Mouse (Mus musculus) hindbrain, embryonic 11.5 days (tissue): ENCODE results near the gene Cdk9. TPM values are rescaled to one million over a fixed set of nuclear protein-coding genes. Genes with fewer than 3 reads are reported as not detected.

Experiments used
- ATAC-seq: fragments of 200-750 bp; cut with Nextera tagmentation; 2 replicates; pipeline ENCODE4 v1.8.0; 2017; ENCODE audit warnings: mild to moderate bottlenecking, moderate TSS enrichment, moderate library complexity; ENCODE audit not compliant: low FRiP score
- DNase-seq: peaks from one replicate; pipeline ENCODE4 v3.0.0-alpha.2; 2015; ENCODE audit warnings: low spot score
- H3K27ac ChIP-seq: fragments of 300-500 bp; sonication (generic); 2 replicates; pipeline ENCODE4 v1.5.1; 2014; ENCODE audit warnings: mild to moderate bottlenecking, low read depth, low read length
- H3K27me3 ChIP-seq: fragments of 300-500 bp; sonication (generic); 2 replicates; pipeline ENCODE4 v1.6.1; 2014; ENCODE audit warnings: mild to moderate bottlenecking, low read length, moderate library complexity, mixed read lengths; ENCODE audit not compliant: control insufficient read depth, insufficient read depth
- H3K36me3 ChIP-seq: fragments of 300-500 bp; sonication (generic); 2 replicates; pipeline ENCODE4 v1.6.1; 2014; ENCODE audit warnings: mild to moderate bottlenecking, low read length, moderate library complexity, mixed read lengths; ENCODE audit not compliant: control insufficient read depth, insufficient read depth
- H3K4me1 ChIP-seq: fragments of 300-500 bp; sonication (generic); replicated peaks from 2 replicates; pipeline ENCODE4 v1.6.1; 2014; ENCODE audit warnings: low read length, mixed read lengths; ENCODE audit not compliant: control insufficient read depth, insufficient read depth
- H3K4me2 ChIP-seq: fragments of 300-500 bp; sonication (generic); replicated peaks from 2 replicates; pipeline ENCODE4 v1.6.1; 2014; ENCODE audit warnings: mild to moderate bottlenecking, low read depth, low read length
- H3K4me3 ChIP-seq: fragments of 300-500 bp; sonication (generic); 2 replicates; pipeline ENCODE4 v1.5.1; 2014; ENCODE audit warnings: low read depth, low read length
- H3K9ac ChIP-seq: fragments of 300-500 bp; sonication (generic); 2 replicates; pipeline ENCODE4 v1.6.1; 2014; ENCODE audit warnings: low read depth, low read length
- H3K9me3 ChIP-seq: fragments of 300-500 bp; sonication (generic); 2 replicates; pipeline ENCODE4 v1.6.1; 2016; ENCODE audit warnings: low read length; ENCODE audit not compliant: control insufficient read depth
- WGBS: fragments of 180-500 bp; shearing (Covaris S2); extraction: QIAGEN DNeasy Blood & Tissue Kit; methylation state at CpG from one replicate; pipeline ENCODE4 v1.1.7; 2014; 5-methylcytosine and 5-hydroxymethylcytosine counted together
- polyA plus RNA-seq: library from polyadenylated mRNA; unstranded; fragments of >200 nt; fragmentation: Nextera tagmentation; extraction: Ambion mirVana; gene quantifications from 2 replicates; pipeline ENCODE4 v1.2.1, GENCODE M21; 2014

Cdk9 gene
- polyA plus RNA-seq, 1 experiment from 2014 or later = 77.3 TPM

DNA sequence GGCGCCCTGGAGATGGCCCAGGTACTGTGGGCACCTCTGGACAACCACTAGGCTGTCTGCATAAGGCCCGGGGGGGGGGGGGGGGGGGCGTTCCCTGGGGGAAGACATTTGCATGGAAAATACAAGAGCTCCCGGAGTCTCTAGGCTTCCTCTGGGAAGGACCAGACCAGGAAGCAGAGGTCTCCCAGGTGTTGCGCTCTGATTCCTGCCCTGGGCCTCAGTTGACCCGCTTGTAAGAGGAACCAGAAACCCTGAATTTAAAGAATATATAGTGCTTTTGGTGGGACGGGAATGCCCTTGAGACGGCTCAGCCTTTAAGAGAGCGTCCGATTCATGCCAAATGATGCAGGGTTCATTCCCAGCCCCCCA, 38.8 kb upstream of the Cdk9 start:
- Histone ChIP-seq H3K9me3 (no peaks in the 10 kb centered on the region), H3K4me3 (peak overlapping the region; percentile 29), H3K9ac (peak overlapping the region; percentile 0; the same call in 1 of the 2 replicates), H3K4me2 (peak overlapping the region; percentile 45), H3K27me3 (no peaks in the 10 kb centered on the region), H3K27ac (peak overlapping the region; percentile 61), H3K36me3 (0 out of 2 replicates have a peak, but pooled peaks cover 3% of the 10 kb centered on the region), H3K4me1 (peaks cover 5% of the 10 kb centered on the region)
- no peak for DNase-seq
- no peak for ATAC-seq
- 29% methylated on average over 8 of the region's 10 CpGs for WGBS

DNA sequence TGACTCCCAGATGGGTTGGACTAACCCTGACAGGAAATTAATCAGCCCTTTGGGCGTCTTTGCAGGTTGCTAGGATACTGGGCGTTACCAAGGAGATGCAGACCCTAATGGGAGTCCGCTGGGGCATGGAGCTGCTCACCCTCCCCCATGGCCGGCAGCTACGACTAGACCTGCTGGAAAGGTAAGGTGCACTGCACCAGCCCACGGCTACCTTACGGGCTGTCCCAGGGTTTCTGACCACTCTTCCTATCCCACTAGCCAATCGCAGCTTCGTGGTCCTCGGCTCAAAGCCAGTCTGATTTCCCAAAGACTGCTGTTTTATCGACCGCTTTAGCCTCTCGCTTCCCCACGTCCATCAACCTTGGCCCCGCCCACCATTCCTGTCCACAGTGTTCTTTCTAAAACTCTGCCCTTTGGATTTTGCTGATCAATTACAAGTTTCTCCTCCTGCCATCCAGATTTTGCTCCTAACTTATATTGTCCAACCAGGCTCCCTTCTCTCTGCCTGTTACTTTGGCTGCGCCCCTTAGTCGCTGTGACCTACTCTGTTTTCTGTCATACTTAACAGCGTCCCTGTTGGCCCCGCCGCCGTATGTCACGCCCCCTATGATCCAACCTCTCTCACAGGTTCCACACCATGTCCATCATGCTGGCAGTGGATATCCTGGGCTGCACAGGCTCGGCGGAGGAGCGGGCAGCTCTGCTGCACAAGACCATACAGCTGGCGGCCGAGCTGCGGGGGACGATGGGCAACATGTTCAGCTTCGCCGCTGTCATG, 38.2 kb upstream of the Cdk9 start:
- Histone ChIP-seq H3K27ac (peak overlapping the region; percentile 61), H3K4me1 (peaks cover 5% of the 10 kb centered on the region), H3K9ac (peak overlapping the region; percentile 0; the same call in 1 of the 2 replicates), H3K4me2 (peak overlapping the region; percentile 45), H3K36me3 (0 out of 2 replicates have a peak, but pooled peaks cover 3% of the 10 kb centered on the region), H3K9me3 (no peaks in the 10 kb centered on the region), H3K27me3 (no peaks in the 10 kb centered on the region), H3K4me3 (peak overlapping the region; percentile 29)
- ATAC-seq (peak; percentile 86), DNase-seq (peak; percentile 89)
- WGBS = 4% methylated on average over 31 of the region's 31 CpGs

DNA sequence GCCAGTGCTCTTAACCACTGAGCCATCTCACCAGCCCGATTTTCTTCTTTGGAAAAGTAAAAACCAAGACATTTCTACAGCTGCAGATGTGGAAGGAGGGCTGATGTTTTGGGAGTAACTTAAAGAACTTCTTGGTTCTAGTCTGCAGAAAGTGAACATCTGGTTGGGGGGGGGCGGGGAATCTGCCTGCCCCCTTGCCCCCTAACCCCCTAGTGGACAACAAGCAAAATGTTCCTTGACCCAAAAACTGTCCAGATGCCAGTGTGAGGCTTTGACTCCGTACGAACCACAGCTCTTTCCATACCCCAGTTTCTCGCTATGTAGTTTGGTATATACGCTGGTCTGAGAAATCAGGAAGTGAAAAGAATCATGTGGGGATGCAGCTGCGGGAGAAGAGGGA, 37.3 kb upstream of the Cdk9 start:
- 74% methylated on average over 7 of the region's 7 CpGs for WGBS
- no peak overlapping the region for H3K4me2 ChIP-seq
- no peak for DNase-seq
- H3K36me3 ChIP-seq = 0 out of 2 replicates have a peak, but pooled peaks cover 3% of the 10 kb centered on the region
- no peak overlapping the region for H3K4me3 ChIP-seq
- H3K27ac ChIP-seq = peak overlapping the region; percentile 61; the same call in 1 of the 2 replicates
- no peak for ATAC-seq
- no peak overlapping the region for H3K9ac ChIP-seq
- H3K4me1 ChIP-seq = peaks cover 5% of the 10 kb centered on the region
- H3K9me3 ChIP-seq = no peaks in the 10 kb centered on the region
- no peaks in the 10 kb centered on the region for H3K27me3 ChIP-seq

DNA sequence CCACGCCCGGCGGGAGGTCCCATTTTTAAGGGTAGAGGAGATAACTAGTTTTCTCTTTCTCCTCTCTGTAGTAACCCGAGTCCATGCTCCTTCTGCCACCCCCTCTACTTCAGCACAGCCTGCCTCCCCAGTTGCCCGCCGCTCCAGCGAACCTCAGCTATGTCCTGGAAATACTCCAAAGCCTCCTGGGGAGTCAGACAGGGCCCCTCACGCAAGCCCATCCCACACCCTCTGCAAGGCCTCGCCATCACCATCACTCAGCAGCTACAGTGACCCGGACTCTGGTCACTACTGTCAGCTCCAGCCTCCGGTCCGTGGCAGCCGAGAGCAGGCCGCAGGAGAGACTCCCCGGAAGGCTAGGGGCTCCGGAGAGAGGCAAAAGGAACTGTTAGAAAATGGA, 36.2 kb upstream of the Cdk9 start:
- 0 out of 2 replicates have a peak, but pooled peaks cover 3% of the 10 kb centered on the region for H3K36me3 ChIP-seq
- no peaks in the 10 kb centered on the region for H3K27me3 ChIP-seq
- no peak overlapping the region for H3K4me2 ChIP-seq
- no peak overlapping the region for H3K4me3 ChIP-seq
- WGBS = 89% methylated on average over 16 of the region's 16 CpGs
- no peak overlapping the region for H3K9ac ChIP-seq
- peaks cover 5% of the 10 kb centered on the region for H3K4me1 ChIP-seq
- H3K27ac ChIP-seq = no peak overlapping the region
- ATAC-seq (no peak), DNase-seq (no peak)
- no peaks in the 10 kb centered on the region for H3K9me3 ChIP-seq

GRCm38 (mm10) chr2:32744272-32744982, 31.6 kb upstream of the Cdk9 start:
- DNase-seq (no peak), ATAC-seq (no peak)
- Histone ChIP-seq H3K9ac (no peak overlapping the region), H3K27ac (no peak overlapping the region), H3K4me1 (0 out of 2 replicates have a peak, but pooled peaks cover 4% of the 10 kb centered on the region), H3K4me2 (no peak overlapping the region), H3K4me3 (no peak overlapping the region), H3K9me3 (no peaks in the 10 kb centered on the region), H3K27me3 (no peaks in the 10 kb centered on the region; the same call in none of the 2 replicates), H3K36me3 (0 out of 2 replicates have a peak, but pooled peaks cover 3% of the 10 kb centered on the region)
- WGBS = 77% methylated on average over 15 of the region's 15 CpGs

GRCm38 (mm10) chr2:32742173-32742531, 29.3 kb upstream of the Cdk9 start:
- WGBS = 1% methylated on average over 18 of the region's 18 CpGs
- ATAC-seq (peak; percentile 88), DNase-seq (peak; percentile 86)
- Histone ChIP-seq H3K4me1 (0 out of 2 replicates have a peak, but pooled peaks cover 4% of the 10 kb centered on the region), H3K27me3 (no peaks in the 10 kb centered on the region; the same call in none of the 2 replicates), H3K4me2 (peak overlapping the region; percentile 97), H3K9ac (peak overlapping the region; percentile 79), H3K27ac (peak overlapping the region; percentile 89), H3K4me3 (peak overlapping the region; percentile 72), H3K36me3 (0 out of 2 replicates have a peak, but pooled peaks cover 3% of the 10 kb centered on the region), H3K9me3 (no peaks in the 10 kb centered on the region)

DNA sequence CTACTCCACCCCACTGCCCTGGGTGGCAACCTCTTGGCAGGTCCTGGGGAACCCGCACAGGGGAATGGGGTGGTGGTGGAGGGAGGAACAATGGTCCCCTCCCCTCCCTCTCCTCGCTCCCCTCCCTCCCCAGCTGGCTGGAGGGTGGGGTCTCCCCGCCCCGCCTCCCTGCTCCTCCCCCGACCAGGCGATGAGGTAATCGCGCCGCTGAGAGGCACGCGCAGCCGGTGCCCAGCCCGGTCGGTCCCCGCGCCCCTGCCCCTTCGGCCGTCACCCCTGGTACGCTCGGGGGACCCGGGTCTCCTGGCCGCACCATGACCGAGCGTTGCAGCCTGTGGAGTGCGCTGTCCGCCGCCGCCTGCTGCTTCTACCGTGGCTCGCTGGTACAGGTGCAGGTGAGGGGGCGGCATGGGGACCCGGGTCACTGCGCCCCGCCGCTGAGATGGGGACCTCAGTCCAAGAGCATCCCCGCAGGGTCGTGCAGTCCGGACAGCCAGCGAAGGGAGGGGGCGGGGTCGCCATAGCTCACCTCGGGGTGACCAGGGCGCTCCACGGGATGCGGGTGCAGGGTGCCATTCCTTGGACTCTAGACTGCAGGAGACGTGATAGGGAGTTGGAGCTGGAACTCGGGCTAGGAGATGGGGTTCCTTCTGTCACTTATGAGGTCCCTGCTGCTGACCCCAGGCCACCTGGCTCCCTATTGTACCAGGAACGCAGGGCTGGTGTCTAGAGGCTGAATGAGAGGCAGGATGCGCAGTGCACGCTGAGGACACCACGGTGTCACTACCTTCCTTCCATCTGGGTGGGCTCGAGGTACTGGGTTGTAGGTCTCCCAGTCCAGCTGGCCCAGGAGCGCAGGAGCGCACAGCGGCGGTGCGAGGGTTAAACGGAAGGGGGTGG, 28.6 kb upstream of the Cdk9 start:
- Histone ChIP-seq H3K9me3 (no peaks in the 10 kb centered on the region), H3K4me2 (peak overlapping the region; percentile 97), H3K4me3 (peak overlapping the region; percentile 72), H3K4me1 (0 out of 2 replicates have a peak, but pooled peaks cover 4% of the 10 kb centered on the region), H3K27me3 (no peaks in the 10 kb centered on the region; the same call in none of the 2 replicates), H3K9ac (peak overlapping the region; percentile 79), H3K27ac (peak overlapping the region; percentile 89), H3K36me3 (no peaks in the 10 kb centered on the region)
- 1% methylated on average over 48 of the region's 58 CpGs for WGBS
- DNase-seq = peak; percentile 78
- ATAC-seq = peak; percentile 69

DNA sequence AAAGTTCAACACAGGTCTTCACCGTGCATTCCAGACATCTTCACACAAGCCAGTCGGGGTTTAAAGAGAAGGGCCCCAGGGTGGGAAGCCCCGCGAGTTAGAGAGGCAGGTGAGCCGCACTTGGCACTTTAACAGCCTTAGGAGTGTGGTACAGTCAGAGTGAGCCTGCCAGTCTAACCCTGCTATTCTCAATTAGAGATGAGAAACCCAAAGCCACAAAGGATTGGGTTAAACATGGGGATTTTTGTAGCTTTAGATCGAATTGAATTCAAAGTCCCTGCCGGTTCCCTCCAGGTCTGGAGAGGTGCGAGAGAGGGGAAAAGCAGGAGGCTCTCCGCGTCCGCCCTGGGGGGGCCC, 28.0 kb upstream of the Cdk9 start, which contains the start of gene 6330409D20Rik:
Gene 6330409D20Rik, minus strand, starts transcription at position 101 of the 357 bp plus-strand sequence.
- peak within 1 kb of the TSS; percentile 89 for H3K27ac ChIP-seq
- ATAC-seq = no peak
- peak within 1 kb of the TSS; percentile 79 for H3K9ac ChIP-seq
- 0 out of 2 replicates have a peak, but pooled peaks cover 4% of the 10 kb centered on the region for H3K4me1 ChIP-seq
- no peaks in the 10 kb centered on the region; the same call in none of the 2 replicates for H3K27me3 ChIP-seq
- H3K4me3 ChIP-seq = peak within 1 kb of the TSS; percentile 72
- H3K4me2 ChIP-seq = peak within 1 kb of the TSS; percentile 97
- DNase-seq = no peak
- H3K36me3 ChIP-seq = no peaks in the 10 kb centered on the region
- 5% methylated on average over 11 of the region's 11 CpGs for WGBS
- no peaks in the 10 kb centered on the region for H3K9me3 ChIP-seq
